Mouse (Mus musculus): ENCODE data around the gene Plekha6. TPM values are rescaled to one million over a fixed set of nuclear protein-coding genes. Genes with fewer than 3 reads are reported as not detected.

Plekha6 gene
- polyA plus RNA-seq, 1 experiment from 2014 or later: not detected

DNA sequence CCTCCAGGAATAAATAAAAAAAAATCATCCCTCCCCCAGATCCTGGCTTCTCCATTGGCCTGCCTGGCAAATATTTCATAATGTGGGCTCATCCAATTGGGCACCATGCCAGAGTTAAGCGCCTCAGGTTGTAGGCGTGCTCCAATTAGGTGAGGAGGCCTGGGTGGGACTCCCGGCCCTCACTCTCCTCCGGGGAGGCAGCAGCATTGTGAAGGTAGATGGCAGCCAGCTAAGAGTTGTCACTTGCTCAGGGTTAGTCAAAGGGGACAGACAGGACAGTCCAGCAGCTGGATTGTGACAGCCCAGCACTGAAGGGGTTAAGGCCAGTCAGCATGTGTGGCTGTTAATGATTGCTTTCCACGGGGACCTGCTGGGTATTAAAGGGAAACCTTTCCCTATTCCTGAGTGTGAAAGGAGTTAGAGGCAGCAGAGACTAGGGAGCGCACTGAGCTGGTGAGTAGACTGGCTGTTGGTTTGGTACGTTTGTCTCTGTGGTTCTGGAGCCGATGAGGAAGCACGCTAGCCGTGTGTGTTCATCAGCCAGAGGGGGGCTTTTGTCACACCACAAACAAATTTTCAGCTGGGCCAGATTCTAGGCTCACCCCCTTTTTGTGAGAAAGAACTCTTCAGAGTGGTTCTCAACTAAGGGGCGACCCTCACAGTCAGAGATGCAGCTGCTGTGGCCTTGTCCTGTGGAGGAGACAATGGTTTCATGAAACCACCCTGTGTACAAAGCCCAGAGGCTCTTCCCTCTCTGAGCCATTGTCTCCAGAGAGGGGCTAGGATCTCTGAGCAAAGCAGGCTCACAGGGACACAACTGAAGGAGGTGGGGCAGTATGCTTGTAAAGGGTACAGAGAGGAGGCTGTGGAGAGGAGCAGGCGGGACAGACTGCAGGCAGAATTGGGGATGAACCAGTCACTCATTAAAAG, 81.9 kb downstream of the Plekha6 start:
- Histone ChIP-seq H3K36me3 (ENCODE audit: inconsistent target) (no peaks in the 10 kb centered on the region), H3K4me3 (ENCODE audit: inconsistent target) (no peak overlapping the region), H3K27ac (no peak overlapping the region), H3K79me2 (ENCODE audit: inconsistent target) (no peaks in the 10 kb centered on the region)
- WGBS (ENCODE audit: missing documents): 46% methylated on average over 12 of the region's 12 CpGs

DNA sequence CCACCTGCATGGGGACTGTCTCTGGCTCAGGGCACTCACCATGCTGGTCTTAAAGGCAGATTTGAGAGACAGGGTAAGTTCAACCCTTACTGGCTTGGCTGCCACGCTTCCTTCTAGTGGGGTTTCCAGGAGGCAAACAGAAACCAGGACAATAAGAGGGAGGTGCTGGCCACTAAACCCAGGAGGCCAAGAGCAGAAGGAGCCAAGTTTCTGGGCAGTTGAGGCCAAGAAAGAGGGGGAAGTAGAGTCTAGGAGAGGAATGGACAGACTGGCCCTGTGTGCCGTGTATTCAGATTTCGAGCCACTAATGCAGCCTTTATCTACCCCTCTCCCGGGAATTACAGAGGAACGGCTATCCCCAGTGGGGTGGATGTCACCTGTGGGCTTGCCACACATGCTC, 83.2 kb downstream of the Plekha6 start:
- 87% methylated on average over 5 of the region's 5 CpGs for WGBS (ENCODE audit: missing documents)
- Histone ChIP-seq H3K79me2 (ENCODE audit: inconsistent target) (no peaks in the 10 kb centered on the region), H3K27ac (no peak overlapping the region), H3K4me3 (ENCODE audit: inconsistent target) (no peak overlapping the region), H3K36me3 (ENCODE audit: inconsistent target) (no peaks in the 10 kb centered on the region)

DNA sequence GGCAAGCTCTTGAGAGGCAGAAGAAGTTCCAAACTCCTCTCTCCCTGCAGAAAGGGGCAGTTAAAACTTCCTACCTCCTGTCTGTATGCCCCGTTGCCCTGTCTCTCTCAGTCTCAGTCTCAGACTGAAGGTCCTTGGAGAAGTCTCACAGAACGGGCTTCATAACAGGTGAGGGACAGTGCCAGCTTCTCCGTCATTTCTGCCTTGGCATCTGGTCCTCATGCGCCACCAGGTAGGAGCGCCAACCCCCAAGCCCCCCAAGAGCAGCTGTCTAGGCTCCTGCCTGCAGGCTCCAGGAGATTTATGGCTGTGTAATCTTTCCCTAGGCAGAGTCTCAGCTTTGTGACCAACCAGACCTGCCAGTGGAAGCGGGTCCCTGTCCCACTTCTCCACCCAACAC, 86.8 kb downstream of the Plekha6 start:
- WGBS (ENCODE audit: missing documents): 89% methylated on average over 6 of the region's 6 CpGs
- Histone ChIP-seq H3K79me2 (ENCODE audit: inconsistent target) (no peaks in the 10 kb centered on the region), H3K36me3 (ENCODE audit: inconsistent target) (no peaks in the 10 kb centered on the region), H3K27ac (no peak overlapping the region), H3K4me3 (ENCODE audit: inconsistent target) (no peak overlapping the region)

DNA sequence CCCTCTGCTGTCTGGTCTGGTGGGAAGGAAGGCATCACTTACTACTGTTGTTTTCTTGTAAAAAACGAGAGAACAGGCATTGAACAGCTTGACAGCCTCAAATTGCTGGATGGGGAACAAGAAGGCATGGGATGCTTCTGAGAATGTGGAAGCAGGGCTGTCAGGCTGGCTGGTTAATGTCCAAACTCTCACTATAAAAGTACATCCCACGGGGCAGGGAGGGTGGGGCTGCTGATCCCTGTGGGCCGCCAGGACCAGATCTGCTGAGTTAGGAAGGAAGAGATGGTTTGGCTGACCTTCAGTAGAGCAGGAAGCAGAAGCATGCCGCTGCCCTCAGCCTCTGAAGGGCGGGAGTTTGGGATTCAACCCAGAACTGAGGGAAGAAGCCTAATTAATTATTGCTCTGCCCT, 87.6 kb downstream of the Plekha6 start:
- H3K27ac ChIP-seq: no peak overlapping the region
- no peak overlapping the region for H3K4me3 ChIP-seq (ENCODE audit: inconsistent target)
- no peaks in the 10 kb centered on the region for H3K36me3 ChIP-seq (ENCODE audit: inconsistent target)
- WGBS (ENCODE audit: missing documents): 29% methylated on average over 5 of the region's 5 CpGs
- H3K79me2 ChIP-seq (ENCODE audit: inconsistent target): no peaks in the 10 kb centered on the region

DNA sequence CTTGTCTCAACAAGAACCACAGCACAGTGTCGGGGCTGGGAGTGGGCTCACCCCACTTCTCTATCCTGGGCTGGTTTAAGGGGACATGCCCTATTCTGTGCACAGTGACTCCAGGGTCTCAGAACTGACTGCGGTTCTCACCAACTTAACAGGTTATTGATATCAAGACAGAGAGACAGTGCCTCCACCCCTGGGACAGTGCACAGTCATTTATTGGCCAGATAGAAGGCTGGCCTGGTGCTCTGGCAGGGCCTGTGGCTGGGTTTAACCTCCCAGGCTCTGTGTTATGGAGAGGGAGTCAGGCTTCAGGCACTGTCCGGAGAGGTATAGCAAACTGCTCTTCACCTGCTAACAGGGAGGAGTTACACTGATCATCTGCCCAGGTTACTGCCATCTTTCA, 88.2 kb downstream of the Plekha6 start:
- Histone ChIP-seq H3K4me3 (ENCODE audit: inconsistent target) (no peak overlapping the region), H3K27ac (no peak overlapping the region), H3K79me2 (ENCODE audit: inconsistent target) (no peaks in the 10 kb centered on the region), H3K36me3 (ENCODE audit: inconsistent target) (no peaks in the 10 kb centered on the region)
- WGBS (ENCODE audit: missing documents): 89% methylated on average over 3 of the region's 3 CpGs

DNA sequence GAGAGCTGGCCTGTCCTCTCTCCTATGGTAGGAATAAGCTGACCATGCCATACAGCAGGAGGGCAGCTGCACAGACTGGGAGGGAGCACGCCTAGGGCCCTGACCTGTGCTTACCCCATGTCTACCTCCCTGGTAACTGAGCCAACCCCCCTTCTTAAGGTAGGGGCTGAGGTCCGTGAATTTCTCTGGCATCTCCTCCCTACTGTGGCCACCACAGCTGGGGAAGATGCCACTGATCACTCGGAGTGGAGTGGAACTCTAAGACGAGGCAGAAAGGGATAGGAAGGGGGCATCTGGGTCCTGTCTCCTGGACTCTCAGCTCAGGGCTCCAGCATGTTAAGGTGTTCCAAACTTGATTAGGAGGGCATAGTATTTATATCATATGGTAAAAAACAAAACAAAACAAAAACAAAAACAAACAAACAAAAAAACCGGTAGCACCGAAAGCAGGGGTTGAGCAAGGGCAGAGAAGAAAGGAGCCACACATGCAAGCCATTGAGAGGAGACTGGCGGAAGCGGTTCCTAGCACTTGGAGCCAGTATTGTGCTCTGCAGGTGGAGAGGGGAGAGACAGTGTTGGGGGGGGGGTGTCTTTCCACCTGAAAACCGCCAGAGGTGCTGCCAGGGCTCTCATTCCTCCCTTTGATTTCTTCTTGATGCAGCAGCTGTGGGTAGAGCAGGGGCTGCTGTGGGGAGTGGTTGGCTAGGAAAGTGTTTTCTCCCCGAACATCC, 89.0 kb downstream of the Plekha6 start:
- H3K4me3 ChIP-seq (ENCODE audit: inconsistent target): no peak overlapping the region
- no peaks in the 10 kb centered on the region for H3K36me3 ChIP-seq (ENCODE audit: inconsistent target)
- H3K27ac ChIP-seq: no peak overlapping the region
- WGBS (ENCODE audit: missing documents): 89% methylated on average over 10 of the region's 10 CpGs
- H3K79me2 ChIP-seq (ENCODE audit: inconsistent target): no peaks in the 10 kb centered on the region

DNA sequence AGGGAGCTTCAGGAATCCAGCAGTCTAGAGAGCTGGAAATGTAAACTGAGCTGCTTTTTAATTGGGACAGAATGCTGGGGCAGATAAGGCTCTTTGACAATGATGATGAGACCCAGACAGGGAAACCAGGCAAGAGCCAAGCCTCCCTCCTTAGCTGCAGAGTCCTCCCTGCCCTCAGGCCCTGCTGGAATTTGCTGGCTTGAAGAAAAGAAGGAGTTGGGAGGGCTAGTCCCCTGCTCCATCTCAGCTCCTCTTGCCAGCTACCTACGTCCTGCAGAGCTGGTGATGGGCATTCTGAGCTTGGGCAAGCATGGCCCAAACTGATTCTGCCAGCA, 89.5 kb downstream of the Plekha6 start:
- Histone ChIP-seq H3K27ac (no peak overlapping the region), H3K36me3 (ENCODE audit: inconsistent target) (no peaks in the 10 kb centered on the region), H3K79me2 (ENCODE audit: inconsistent target) (no peaks in the 10 kb centered on the region), H3K4me3 (ENCODE audit: inconsistent target) (no peak overlapping the region)
- WGBS (ENCODE audit: missing documents): 73% methylated on average over 1 of the region's 1 CpGs

DNA sequence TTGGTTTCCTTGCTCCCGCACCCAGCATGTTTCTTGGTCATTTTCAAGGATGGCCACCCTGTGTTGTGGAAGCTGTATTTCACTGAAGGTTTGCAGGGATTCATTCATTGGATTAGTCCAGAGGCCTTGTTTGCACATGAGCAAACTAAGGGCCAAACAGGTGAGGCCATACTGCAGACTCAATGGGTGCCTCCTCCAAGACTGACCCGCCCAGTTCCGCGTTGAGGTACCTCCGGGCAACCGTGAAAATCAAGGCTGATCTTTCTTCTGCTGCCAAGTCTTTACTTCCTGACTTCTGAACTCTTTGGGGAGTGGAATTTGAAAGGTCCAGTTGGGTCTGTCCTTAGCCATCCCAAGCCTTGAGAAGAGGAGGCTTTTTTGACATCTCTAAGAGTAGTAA, 90.2 kb downstream of the Plekha6 start:
- Histone ChIP-seq H3K79me2 (ENCODE audit: inconsistent target) (no peaks in the 10 kb centered on the region), H3K4me3 (ENCODE audit: inconsistent target) (no peak overlapping the region), H3K27ac (no peak overlapping the region), H3K36me3 (ENCODE audit: inconsistent target) (no peaks in the 10 kb centered on the region)
- WGBS (ENCODE audit: missing documents): 64% methylated on average over 6 of the region's 6 CpGs

DNA sequence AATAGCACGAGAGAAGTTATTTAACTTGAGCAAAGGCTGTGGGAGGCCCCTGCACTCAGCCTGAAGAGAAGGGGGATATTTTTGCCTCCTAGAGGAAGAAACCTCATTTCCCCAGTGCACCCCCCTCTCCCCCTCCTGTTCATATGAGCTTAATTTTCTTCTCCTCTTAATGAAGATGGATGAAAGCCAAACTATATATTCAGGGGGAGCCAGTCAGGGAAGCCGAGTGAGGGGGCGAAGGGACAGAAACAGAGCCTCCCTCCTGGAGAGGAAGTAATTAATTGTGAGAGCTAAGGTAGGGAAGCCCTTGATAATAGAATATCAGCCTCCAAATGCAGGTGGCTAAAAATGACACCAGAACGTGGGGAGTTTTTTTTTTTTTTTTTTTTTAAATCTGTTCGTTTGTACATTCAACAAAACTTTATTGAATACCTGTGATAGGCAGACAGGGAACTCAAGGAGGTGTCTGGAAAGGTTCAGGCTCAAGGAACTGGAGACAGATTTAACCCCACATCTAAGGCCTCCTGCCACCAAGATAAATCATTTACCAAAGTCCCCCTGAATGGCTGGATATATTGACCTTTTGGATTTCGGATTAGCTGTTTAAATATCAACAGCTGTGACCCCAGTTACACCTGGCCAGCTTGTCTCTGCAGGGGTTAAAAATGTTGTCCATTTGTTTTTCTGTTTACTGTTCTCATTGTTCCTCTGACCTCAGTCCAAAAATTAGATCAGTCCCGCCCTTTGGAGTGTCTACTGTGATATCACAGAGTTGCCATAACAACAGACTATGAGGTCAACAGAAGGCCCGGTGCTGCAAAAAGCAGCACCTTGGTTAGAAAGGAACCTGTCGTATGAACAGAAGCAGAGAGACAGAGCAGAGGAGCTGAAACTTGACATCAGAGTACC, 91.1 kb downstream of the Plekha6 start:
- no peaks in the 10 kb centered on the region for H3K36me3 ChIP-seq (ENCODE audit: inconsistent target)
- WGBS (ENCODE audit: missing documents): 44% methylated on average over 9 of the region's 9 CpGs
- no peak overlapping the region for H3K4me3 ChIP-seq (ENCODE audit: inconsistent target)
- no peak overlapping the region for H3K27ac ChIP-seq
- no peaks in the 10 kb centered on the region for H3K79me2 ChIP-seq (ENCODE audit: inconsistent target)

DNA sequence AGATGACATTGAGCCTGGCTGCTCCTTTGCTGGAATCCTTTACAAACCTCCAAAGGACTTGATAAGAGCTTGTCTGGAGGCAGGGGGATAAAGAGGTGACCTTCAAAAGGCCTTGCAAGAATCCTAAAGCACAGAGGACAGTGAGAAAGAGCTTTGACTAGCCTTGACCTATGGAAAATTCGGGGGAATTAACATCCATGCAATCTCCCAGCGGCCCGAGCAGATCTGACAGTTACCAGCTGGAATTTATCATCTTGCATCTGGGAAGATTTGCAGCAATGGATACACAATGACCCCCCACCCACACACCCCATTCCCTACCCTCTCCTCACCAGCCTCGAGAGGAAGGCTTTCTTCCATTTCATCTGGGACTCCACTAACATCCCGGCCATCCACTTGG, 91.8 kb downstream of the Plekha6 start:
- WGBS (ENCODE audit: missing documents): 91% methylated on average over 5 of the region's 5 CpGs
- no peaks in the 10 kb centered on the region for H3K79me2 ChIP-seq (ENCODE audit: inconsistent target)
- no peak overlapping the region for H3K27ac ChIP-seq
- no peaks in the 10 kb centered on the region for H3K36me3 ChIP-seq (ENCODE audit: inconsistent target)
- no peak overlapping the region for H3K4me3 ChIP-seq (ENCODE audit: inconsistent target)

DNA sequence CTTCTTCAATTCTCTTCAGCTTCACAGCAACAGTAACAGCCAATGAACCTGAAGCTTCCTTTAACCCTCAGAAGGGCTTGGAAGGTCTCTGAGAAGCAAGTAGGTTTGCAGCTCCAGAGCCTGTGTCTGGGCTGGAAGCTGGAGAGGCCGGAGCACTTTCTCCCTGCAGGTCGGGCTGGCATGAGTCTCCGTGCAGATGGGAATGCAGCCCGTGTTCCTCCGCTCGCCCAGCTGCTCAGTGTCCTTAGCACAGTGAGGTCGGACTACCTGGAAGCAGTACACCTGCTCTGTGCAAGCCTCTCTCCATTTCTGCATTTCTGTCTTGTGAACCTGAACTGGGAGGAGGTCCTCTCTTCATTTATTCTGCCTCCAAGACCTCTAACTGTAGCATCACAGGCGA, 92.3 kb downstream of the Plekha6 start:
- Histone ChIP-seq H3K27ac (no peak overlapping the region), H3K79me2 (ENCODE audit: inconsistent target) (no peaks in the 10 kb centered on the region), H3K4me3 (ENCODE audit: inconsistent target) (no peak overlapping the region), H3K36me3 (ENCODE audit: inconsistent target) (no peaks in the 10 kb centered on the region)
- WGBS (ENCODE audit: missing documents): 85% methylated on average over 8 of the region's 8 CpGs

DNA sequence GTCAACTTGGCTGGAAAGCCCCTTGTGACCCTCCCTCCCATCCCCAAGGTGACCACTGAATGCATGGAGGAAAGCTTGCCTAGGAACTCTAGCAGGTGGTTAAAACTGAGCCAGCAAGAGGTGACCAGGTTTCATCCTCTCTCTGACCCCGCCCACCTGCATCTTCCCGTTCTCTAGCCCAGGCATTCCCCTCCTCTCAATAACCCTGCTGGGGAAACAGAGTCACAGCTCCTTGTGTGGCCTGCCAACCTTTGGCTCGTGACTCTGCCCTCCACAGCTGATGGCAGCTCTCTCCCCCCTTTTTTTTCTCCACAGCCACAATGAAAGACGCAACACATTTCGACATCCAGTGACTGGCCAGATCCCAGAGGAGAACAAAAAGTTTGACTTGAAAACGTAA, 94.7 kb downstream of the Plekha6 start:
- Histone ChIP-seq H3K36me3 (ENCODE audit: inconsistent target) (no peaks in the 10 kb centered on the region), H3K27ac (no peak overlapping the region), H3K4me3 (ENCODE audit: inconsistent target) (no peak overlapping the region), H3K79me2 (ENCODE audit: inconsistent target) (no peaks in the 10 kb centered on the region)
- 48% methylated on average over 6 of the region's 6 CpGs for WGBS (ENCODE audit: missing documents)

DNA sequence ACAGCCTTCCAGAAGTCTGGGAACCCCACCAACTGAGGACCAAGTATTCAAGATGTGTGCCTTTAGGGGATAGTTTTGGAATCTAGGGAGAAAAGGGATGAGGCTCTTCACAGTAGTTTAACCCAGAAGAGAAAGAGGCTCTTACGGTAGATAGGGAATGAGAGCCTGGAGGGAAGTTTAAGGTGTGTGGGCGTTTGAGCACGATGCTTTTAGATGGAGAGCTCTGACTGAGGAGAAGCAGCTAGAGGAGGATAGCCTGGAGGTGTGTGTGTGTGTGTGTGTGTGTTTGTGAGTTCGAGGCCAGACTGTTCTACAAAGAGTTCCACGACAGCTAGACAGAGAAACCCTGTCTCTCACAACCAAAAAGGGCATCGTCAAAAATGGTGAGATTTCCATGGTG, 98.6 kb downstream of the Plekha6 start:
- no peaks in the 10 kb centered on the region for H3K36me3 ChIP-seq (ENCODE audit: inconsistent target)
- 91% methylated on average over 6 of the region's 6 CpGs for WGBS (ENCODE audit: missing documents)
- no peak overlapping the region for H3K27ac ChIP-seq
- H3K4me3 ChIP-seq (ENCODE audit: inconsistent target): no peak overlapping the region
- H3K79me2 ChIP-seq (ENCODE audit: inconsistent target): no peaks in the 10 kb centered on the region

DNA sequence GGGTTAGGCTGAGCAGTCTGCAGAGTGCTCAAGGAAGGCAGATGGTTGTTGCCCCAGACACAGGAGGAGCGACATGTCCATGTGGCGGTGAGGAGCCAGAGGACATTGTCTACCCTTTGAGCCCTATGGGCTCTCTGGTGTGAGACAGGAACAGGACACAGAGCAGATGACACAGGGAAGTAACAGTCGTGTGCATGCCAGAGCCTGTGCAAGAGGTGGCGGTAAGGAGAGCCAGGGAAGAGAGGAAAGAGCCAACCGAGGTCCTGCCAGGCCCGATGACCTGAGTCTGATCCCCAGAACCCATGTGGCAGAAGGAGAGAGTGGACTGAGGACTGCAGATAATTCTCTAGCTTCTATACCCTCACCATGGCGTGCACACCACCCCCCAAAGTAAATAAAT, 99.1 kb downstream of the Plekha6 start:
- Histone ChIP-seq H3K36me3 (ENCODE audit: inconsistent target) (no peaks in the 10 kb centered on the region), H3K4me3 (ENCODE audit: inconsistent target) (no peak overlapping the region), H3K27ac (no peak overlapping the region), H3K79me2 (ENCODE audit: inconsistent target) (no peaks in the 10 kb centered on the region)
- WGBS (ENCODE audit: missing documents): 94% methylated on average over 7 of the region's 7 CpGs

Data from macrophage (primary cell).